Mouse (Mus musculus) erythroblast, embryonic 14.5 days (primary cell): ENCODE data around the gene Atic.

Experiments
- GATA1 ChIP-seq: IDR thresholded peaks from 2 replicates; pipeline ENCODE4 v1.6.1; 2012; ENCODE audit warnings: low read length, inconsistent platforms, mixed read lengths
- TAL1 ChIP-seq: IDR thresholded peaks from 3 replicates; pipeline ENCODE4 v1.6.1; 2012; ENCODE audit warnings: low read length, inconsistent platforms, mixed read lengths

- TF ChIP-seq GATA1 = no peak
- no peak for TF ChIP-seq TAL1
These were observed 19.9 kb downstream of the Atic start for GRCm38 (mm10) chr1:71576837-71577236.
